Mouse (Mus musculus) thymus, postnatal 14 days (tissue): ENCODE measurements around the gene Clybl.

Experiments
- DNase-seq: peaks from one replicate; pipeline ENCODE4 v3.0.0; 2021

The Clybl gene

GRCm38 (mm10) chr14:122389684-122390370, 208.3 kb downstream of the Clybl start:
- DNase-seq: no peak

- peak; percentile 7 for DNase-seq
Measured at GRCm38 (mm10) chr14:122390935-122391334, 209.4 kb downstream of the Clybl start.

GRCm38 (mm10) chr14:122393119-122393518, 211.6 kb downstream of the Clybl start:
- DNase-seq: no peak

GRCm38 (mm10) chr14:122398676-122399075, 217.2 kb downstream of the Clybl start:
- DNase-seq: no peak

- DNase-seq: no peak
Measured at GRCm38 (mm10) chr14:122399906-122400305, 218.4 kb downstream of the Clybl start.

- no peak for DNase-seq
Measured at GRCm38 (mm10) chr14:122401886-122402285, 220.4 kb downstream of the Clybl start.

GRCm38 (mm10) chr14:122402716-122403258, 221.3 kb downstream of the Clybl start:
- no peak for DNase-seq

GRCm38 (mm10) chr14:122403422-122403940, 222.0 kb downstream of the Clybl start:
- no peak for DNase-seq

GRCm38 (mm10) chr14:122404596-122405154, 223.2 kb downstream of the Clybl start:
- DNase-seq: no peak

- DNase-seq: no peak
Measured at GRCm38 (mm10) chr14:122405236-122405635, 223.7 kb downstream of the Clybl start.

GRCm38 (mm10) chr14:122405897-122406540, 224.5 kb downstream of the Clybl start:
- no peak for DNase-seq

- DNase-seq: no peak
Measured at GRCm38 (mm10) chr14:122406541-122407219, 225.2 kb downstream of the Clybl start.

- DNase-seq: no peak
Measured at GRCm38 (mm10) chr14:122412841-122413541, 231.5 kb downstream of the Clybl start.

- no peak for DNase-seq
Measured at GRCm38 (mm10) chr14:122413542-122413928, 232.0 kb downstream of the Clybl start.

GRCm38 (mm10) chr14:122414786-122415185, 233.3 kb downstream of the Clybl start:
- no peak for DNase-seq

GRCm38 (mm10) chr14:122416166-122416771, 234.8 kb downstream of the Clybl start:
- no peak for DNase-seq

- no peak for DNase-seq
Measured at GRCm38 (mm10) chr14:122424441-122424840, 242.9 kb downstream of the Clybl start.

GRCm38 (mm10) chr14:122426529-122427203, 245.2 kb downstream of the Clybl start:
- no peak for DNase-seq

- DNase-seq: no peak
Measured at GRCm38 (mm10) chr14:122427204-122427560, 245.7 kb downstream of the Clybl start.

GRCm38 (mm10) chr14:122427654-122428053, 246.2 kb downstream of the Clybl start:
- DNase-seq: no peak

- DNase-seq: no peak
Measured at GRCm38 (mm10) chr14:122432558-122432957, 251.1 kb downstream of the Clybl start.

GRCm38 (mm10) chr14:122434039-122434438, 252.5 kb downstream of the Clybl start:
- DNase-seq: no peak
